Mouse (Mus musculus): ENCODE results near the gene Bhlhe41.

GRCm38 (mm10) chr6:145863065-145863971, 2.0 kb downstream of the Bhlhe41 start:
- TF ChIP-seq POLR2A (IDR thresholded peaks at IDR 0.05; ENCODE audit: low read depth, low read length) (no peak), CTCF (IDR thresholded peaks at IDR 0.05; ENCODE audit: borderline replicate concordance, insufficient read depth, low read length) (no peak)

All from embryonic fibroblast, embryonic 13.5 days (primary cell).